Mouse (Mus musculus) myocyte (in vitro differentiated cells): ENCODE results near the gene Anks1.

Experiments used
- MAX ChIP-seq: IDR thresholded peaks from one replicate; pipeline ENCODE4 v1.6.1; 2011; ENCODE audit warnings: low read depth, mild to moderate bottlenecking, control low read depth
- MYOG ChIP-seq, 3 experiments: IDR thresholded peaks; one replicate each; pipeline ENCODE4 v1.6.1; 2011; ENCODE audit warnings: control low read depth in 2 of 3, low read depth in 2 of 3, mild to moderate bottlenecking in 2 of 3; ENCODE audit not compliant: insufficient read length in 2 of 3, control insufficient read depth in 1 of 3, insufficient read depth in 1 of 3
- POLR2A ChIP-seq: IDR thresholded peaks from one replicate; pipeline ENCODE4 v1.6.1; 2011; ENCODE audit warnings: low read depth, mild to moderate bottlenecking, control low read depth, moderate library complexity; ENCODE audit not compliant: insufficient read length

DNA sequence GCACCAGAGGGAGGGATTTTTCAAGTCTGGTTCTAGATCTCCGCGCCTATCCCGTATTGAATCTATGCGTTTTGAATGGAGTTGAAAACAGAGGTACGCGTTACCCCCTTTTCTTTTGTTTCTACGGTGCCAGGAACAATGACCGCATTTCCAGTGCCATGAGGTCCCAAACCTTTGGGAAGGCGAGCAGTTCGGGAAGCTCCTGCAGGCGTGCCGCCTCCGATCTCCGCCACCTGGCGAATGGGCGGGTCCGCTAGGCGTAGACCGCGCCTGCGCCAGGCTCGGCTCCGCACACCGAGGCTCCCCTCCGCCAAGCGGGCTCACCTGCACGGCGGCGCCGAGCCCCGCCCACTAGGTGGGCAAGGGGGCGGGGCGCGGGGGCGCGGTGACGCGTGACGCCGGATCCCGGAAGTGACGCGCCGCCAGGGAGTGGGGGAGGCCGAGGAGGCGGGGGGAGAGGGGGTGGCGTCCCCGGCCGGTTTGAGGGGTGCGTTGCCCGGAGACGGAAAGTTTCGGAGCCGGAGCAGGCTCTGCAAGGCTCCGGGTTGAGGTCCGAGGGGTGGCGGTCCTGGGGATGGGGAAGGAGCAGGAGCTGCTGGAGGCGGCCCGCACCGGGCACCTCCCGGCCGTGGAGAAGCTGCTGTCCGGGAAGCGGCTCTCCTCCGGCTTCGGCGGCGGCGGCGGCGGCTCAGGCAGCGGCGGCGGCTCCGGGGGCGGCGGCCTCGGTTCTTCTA lies at the start of gene Anks1:
- TF ChIP-seq POLR2A: no peak
- no peak for TF ChIP-seq MAX
- no peak for TF ChIP-seq MYOG (IDR thresholded peaks at IDR 0.05; ENCODE audit: control insufficient read depth in 1 of 3, insufficient read depth in 1 of 3, insufficient read length in 2 of 3, low read depth in 2 of 3)
